Mouse (Mus musculus) olfactory bulb, adult 2 months (tissue): ENCODE results near the gene Ddx5.

Experiments
- CTCF ChIP-seq: fragments of 200-500 bp; IDR thresholded peaks from 2 replicates; pipeline ENCODE4 v1.5.1; 2012; ENCODE audit warnings: low read depth, mild to moderate bottlenecking, low read length, moderate library complexity; ENCODE audit not compliant: insufficient read depth
- POLR2A ChIP-seq: fragments of 200-500 bp; IDR thresholded peaks from 2 replicates; pipeline ENCODE4 v1.6.1; 2012; ENCODE audit warnings: mild to moderate bottlenecking, low read depth, low read length, moderate library complexity; ENCODE audit not compliant: insufficient read depth

DNA sequence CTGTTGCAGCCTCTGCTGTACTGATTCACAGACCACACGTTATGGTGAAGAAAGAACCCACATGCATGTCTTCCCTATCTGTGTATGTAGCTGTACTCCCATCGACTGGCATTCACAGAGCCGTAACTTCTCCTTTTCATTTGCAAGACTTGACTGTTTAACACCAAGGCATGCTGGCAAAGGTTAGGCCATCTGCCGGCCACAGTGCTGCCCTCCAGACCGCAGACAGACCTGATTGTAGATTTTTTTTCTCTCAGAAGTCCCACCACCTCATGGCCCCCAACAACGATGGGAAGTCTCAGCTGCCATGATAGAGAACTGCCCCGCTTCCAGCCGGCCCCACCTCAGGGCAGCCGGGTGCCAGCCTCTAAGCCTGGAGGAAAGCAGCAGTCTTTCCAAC lies 30.6 kb upstream of the Ddx5 start:
- TF ChIP-seq POLR2A (no peak), CTCF (no peak)
